Mouse (Mus musculus) liver, embryonic 14.5 days (tissue): ENCODE results near the gene Slc45a1. TPM values are rescaled to one million over a fixed set of nuclear protein-coding genes. Genes with fewer than 3 reads are reported as not detected.
A peak's percentile ranks its signal among the peaks of the same experiment; 100 is the strongest.

Experiments
- ATAC-seq: fragments of 200-750 bp; cut with Nextera tagmentation; 2 replicates; pipeline ENCODE4 v1.8.0; 2017; ENCODE audit warnings: moderate number of reproducible peaks, mild to moderate bottlenecking, moderate library complexity; ENCODE audit not compliant: insufficient read depth
- DNase-seq, 3 experiments: peaks; one replicate each; pipeline ENCODE4 v3.0.0-alpha.2; 2012 to 2013; ENCODE audit warnings: low read depth in 3 of 3, low spot score in 3 of 3
- H3K27ac ChIP-seq: fragments of 300-500 bp; sonication (generic); 2 replicates; pipeline ENCODE4 v1.5.1; 2014; ENCODE audit warnings: moderate library complexity, mild to moderate bottlenecking, control low read depth, inconsistent platforms
- H3K27me3 ChIP-seq: fragments of 300-500 bp; sonication (generic); 2 replicates; pipeline ENCODE4 v1.6.1; 2014; ENCODE audit warnings: mild to moderate bottlenecking, low read length, moderate library complexity; ENCODE audit not compliant: control insufficient read depth, insufficient read depth
- H3K36me3 ChIP-seq: fragments of 300-500 bp; sonication (generic); replicated peaks from 2 replicates; pipeline ENCODE4 v1.6.1; 2014; ENCODE audit warnings: low read depth; ENCODE audit not compliant: control insufficient read depth, insufficient read depth
- H3K4me1 ChIP-seq, 2 experiments: fragments of 200-500 bp in 1 of 2; fragments of 300-500 bp in 1 of 2; sonication (generic) in 1 of 2; replicated peaks; 2 replicates each; pipeline ENCODE4 v1.6.1; 2012 to 2014; ENCODE audit warnings: antibody characterized with exemption in 1 of 2, inconsistent platforms in 1 of 2, low read length in 1 of 2; ENCODE audit not compliant: control insufficient read depth in 2 of 2, insufficient read depth in 2 of 2
- H3K4me2 ChIP-seq: fragments of 300-500 bp; sonication (generic); 2 replicates; pipeline ENCODE4 v1.6.1; 2014; ENCODE audit warnings: low read depth, mild to moderate bottlenecking, control low read depth, moderate library complexity
- H3K4me3 ChIP-seq, 2 experiments: fragments of 200-500 bp in 1 of 2; fragments of 300-500 bp in 1 of 2; sonication (generic) in 1 of 2; 2 replicates each; pipeline ENCODE4 v1.5.1; 2012 to 2014; ENCODE audit warnings: low read depth in 2 of 2, low read length in 2 of 2, mild to moderate bottlenecking in 2 of 2, control low read depth in 1 of 2, inconsistent platforms in 1 of 2, moderate library complexity in 1 of 2; ENCODE audit not compliant: insufficient read depth in 1 of 2
- H3K9ac ChIP-seq: fragments of 300-500 bp; sonication (generic); replicated peaks from 2 replicates; pipeline ENCODE4 v1.6.1; 2014; ENCODE audit warnings: mild to moderate bottlenecking, control low read depth, moderate library complexity
- H3K9me3 ChIP-seq: fragments of 300-500 bp; sonication (generic); 2 replicates; pipeline ENCODE4 v1.6.1; 2016; ENCODE audit warnings: low read length, mixed read lengths; ENCODE audit not compliant: control insufficient read depth
- CTCF ChIP-seq: IDR thresholded peaks from 2 replicates; pipeline ENCODE4 v1.5.1; 2016; ENCODE audit warnings: antibody characterized with exemption, low read depth, control low read depth
- EP300 ChIP-seq: IDR thresholded peaks from 2 replicates; pipeline ENCODE4 v1.6.1; 2016; ENCODE audit warnings: antibody characterized with exemption, low read depth
- WGBS: fragments of 180-500 bp; shearing (Covaris S2); extraction: QIAGEN DNeasy Blood & Tissue Kit; methylation state at CpG from one replicate; pipeline ENCODE4 v1.1.7; 2014; ENCODE audit not compliant: insufficient replicate concordance; 5-methylcytosine and 5-hydroxymethylcytosine counted together
- polyA plus RNA-seq, 2 experiments: library from polyadenylated mRNA; depleted of rRNA in 1 of 2; stranded (reverse) in 1 of 2; unstranded in 1 of 2; fragments of >200 nt; fragmentation: Nextera tagmentation in 1 of 2; extraction: Ambion mirVana in 1 of 2; gene quantifications; 2 replicates each; pipeline versions ENCODE4 v1.2.1 to v1.2.3; 2012 to 2014

The Slc45a1 gene
- polyA plus RNA-seq, 2 experiments, result not detected

- H3K27ac ChIP-seq, result no peak overlapping the region
- TF ChIP-seq EP300 (no peak), CTCF (peak; percentile 91)
- H3K27me3 ChIP-seq, result no peaks in the 10 kb centered on the region
- H3K36me3 ChIP-seq, result no peaks in the 10 kb centered on the region; the same call in 1 of the 2 replicates
- H3K9me3 ChIP-seq, result no peaks in the 10 kb centered on the region
- 0 out of 4 replicates have a peak, but pooled peaks cover 0 to 2% of the 10 kb centered on the region in 2 experiments for H3K4me1 ChIP-seq
- peak; percentile 34 to 43 (median 35) for DNase-seq
- no peak overlapping the region for H3K4me2 ChIP-seq
- WGBS, result 30% methylated on average over 1 of the region's 1 CpGs
- no peak overlapping the region for H3K4me3 ChIP-seq
- H3K9ac ChIP-seq, result no peak overlapping the region
- peak; percentile 57; the same call in 1 of the 2 replicates for ATAC-seq
Measured at GRCm38 (mm10) chr4:150625425-150625824, 26.5 kb downstream of the Slc45a1 start.

GRCm38 (mm10) chr4:150624933-150625332 lies 27.0 kb downstream of the Slc45a1 start:
- no peak for ATAC-seq
- 56% methylated on average over 4 of the region's 4 CpGs for whole genome bisulfite sequencing
- Histone ChIP-seq H3K4me2 (no peak overlapping the region), H3K27me3 (no peaks in the 10 kb centered on the region), H3K36me3 (no peaks in the 10 kb centered on the region; the same call in 1 of the 2 replicates), H3K9ac (no peak overlapping the region), H3K4me1 (0 out of 4 replicates have a peak, but pooled peaks cover 0 to 2% of the 10 kb centered on the region in 2 experiments), H3K4me3 (no peak overlapping the region), H3K27ac (no peak overlapping the region), H3K9me3 (no peaks in the 10 kb centered on the region)
- no peak for TF ChIP-seq EP300
- TF ChIP-seq CTCF, result no peak
- no peak for DNase-seq

GRCm38 (mm10) chr4:150624214-150624823 lies 27.7 kb downstream of the Slc45a1 start:
- no peak overlapping the region for H3K4me2 ChIP-seq
- H3K9ac ChIP-seq, result no peak overlapping the region
- no peak for ATAC-seq
- DNase-seq, result no peak
- 0 out of 4 replicates have a peak, but pooled peaks cover 0 to 2% of the 10 kb centered on the region in 2 experiments for H3K4me1 ChIP-seq
- no peaks in the 10 kb centered on the region for H3K9me3 ChIP-seq
- H3K27ac ChIP-seq, result no peak overlapping the region
- no peaks in the 10 kb centered on the region; the same call in 1 of the 2 replicates for H3K36me3 ChIP-seq
- no peaks in the 10 kb centered on the region for H3K27me3 ChIP-seq
- no peak for TF ChIP-seq EP300
- TF ChIP-seq CTCF, result no peak
- WGBS, result 61% methylated on average over 11 of the region's 11 CpGs
- H3K4me3 ChIP-seq, result no peak overlapping the region

- H3K4me1 ChIP-seq, result 0 out of 4 replicates have a peak, but pooled peaks cover 0 to 2% of the 10 kb centered on the region in 2 experiments
- 86% methylated on average over 13 of the region's 13 CpGs for WGBS
- no peak overlapping the region for H3K4me3 ChIP-seq
- no peaks in the 10 kb centered on the region for H3K9me3 ChIP-seq
- TF ChIP-seq CTCF (no peak), EP300 (no peak)
- no peak for ATAC-seq
- H3K27me3 ChIP-seq, result no peaks in the 10 kb centered on the region
- H3K9ac ChIP-seq, result no peak overlapping the region
- no peaks in the 10 kb centered on the region; the same call in 1 of the 2 replicates for H3K36me3 ChIP-seq
- DNase-seq, result no peak
- no peak overlapping the region for H3K4me2 ChIP-seq
- no peak overlapping the region for H3K27ac ChIP-seq
Measured at GRCm38 (mm10) chr4:150622641-150623040, 29.3 kb downstream of the Slc45a1 start.

GRCm38 (mm10) chr4:150619011-150619410 lies 33.0 kb downstream of the Slc45a1 start:
- WGBS, result 73% methylated on average over 7 of the region's 7 CpGs
- TF ChIP-seq CTCF (no peak), EP300 (no peak)
- Histone ChIP-seq H3K4me1 (no peaks in the 10 kb centered on the region), H3K9ac (no peak overlapping the region), H3K27me3 (no peaks in the 10 kb centered on the region), H3K4me3 (no peak overlapping the region), H3K36me3 (peaks cover 11% of the 10 kb centered on the region), H3K9me3 (no peaks in the 10 kb centered on the region), H3K4me2 (no peak overlapping the region), H3K27ac (no peak overlapping the region)
- no peak for ATAC-seq
- DNase-seq, result no peak
